Mouse (Mus musculus) stomach, postnatal 0 days (tissue): ENCODE measurements at regions not wholly inside any gene's neighbourhood (a gene's known extent, or its start where the extent isn't known, plus 50 kb on each side); places are given as distances from the start of the nearest gene placed in this dataset.

Experiments
- CTCF ChIP-seq: IDR thresholded peaks from 2 replicates; pipeline ENCODE4 v1.5.1; 2016; ENCODE audit warnings: antibody characterized with exemption, low read depth, mild to moderate bottlenecking, moderate library complexity
- EP300 ChIP-seq: optimal IDR thresholded peaks from 2 replicates; pipeline ENCODE3; 2016; ENCODE audit warnings: antibody characterized with exemption

GRCm38 (mm10) chr8:127885831-127886230 lies 472.6 kb upstream of the Nrp1 start:
- TF ChIP-seq EP300 (no peak), CTCF (no peak)
